ENCODE assay signal across 8 mouse cellular contexts in the genomic region with DNA sequence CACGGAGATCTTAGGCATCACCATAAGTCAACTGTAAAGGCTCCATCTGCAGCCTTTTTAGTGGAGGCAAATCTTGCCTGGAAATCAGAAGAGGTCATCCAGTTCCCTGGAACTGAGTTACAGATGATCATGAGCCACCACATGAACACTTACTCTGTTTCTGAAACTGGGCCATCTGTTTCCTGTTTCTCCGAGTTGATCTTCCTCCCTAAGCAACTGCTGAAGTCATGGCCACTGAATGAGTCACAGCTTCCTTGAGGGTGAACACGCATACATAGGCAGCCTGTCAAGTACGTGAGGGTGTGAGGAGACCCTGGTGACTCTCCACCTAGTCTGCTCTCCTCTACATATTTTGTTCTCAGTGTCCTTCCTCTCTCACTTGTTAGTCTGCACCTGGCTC. TPM values are rescaled to one million over a fixed set of nuclear protein-coding genes. Genes with fewer than 3 reads are reported as not detected.
DNase-seq lines count a peak whose midpoint lies in the region; ATAC-seq and TF ChIP-seq lines count a peak whose summit lies in the region.

No protein-coding gene starts in this region.

- 0 out of 2 replicates have a peak, but pooled peaks have one; percentile 67 for ATAC-seq in heart, embryonic 11.5 days (replicated peaks; ENCODE audit: insufficient number of reproducible peaks, low FRiP score, low TSS enrichment)
- peak; percentile 88 for ATAC-seq in stomach, postnatal 0 days (ENCODE audit: low FRiP score, low TSS enrichment)
- ATAC-seq in midbrain, embryonic 11.5 days (ENCODE audit: low FRiP score), result no peak

- H3K27ac ChIP-seq in heart, embryonic 11.5 days (ENCODE audit: low read depth, low read length), result 0 out of 2 replicates have a peak overlapping the region, but pooled peaks have one; percentile 31
- no peak overlapping the region for H3K27ac ChIP-seq in stomach, postnatal 0 days (replicated peaks)
- H3K27ac ChIP-seq in midbrain, embryonic 11.5 days (ENCODE audit: low read depth, low read length), result no peak overlapping the region

- H3K4me3 ChIP-seq in heart, embryonic 11.5 days (ENCODE audit: low read depth, low read length), result no peak overlapping the region
- no peak overlapping the region for H3K4me3 ChIP-seq in stomach, postnatal 0 days (ENCODE audit: low read depth, low read length)
- H3K4me3 ChIP-seq in midbrain, embryonic 11.5 days (ENCODE audit: low read depth, low read length), result no peak overlapping the region

- WGBS in heart, embryonic 11.5 days (ENCODE audit: insufficient replicate concordance), result 35% methylated on average over 4 of the region's 4 CpGs
- WGBS in stomach, postnatal 0 days, result 20% methylated on average over 4 of the region's 4 CpGs
- WGBS in midbrain, embryonic 11.5 days, result 83% methylated on average over 4 of the region's 4 CpGs

- no peak for TF ChIP-seq CTCF in stomach, postnatal 0 days (IDR thresholded peaks at IDR 0.05; ENCODE audit: low read depth)

- H3K27me3 ChIP-seq in heart, embryonic 11.5 days (ENCODE audit: control insufficient read depth, insufficient read depth, low read length), result no peaks in the 10 kb centered on the region
- H3K27me3 ChIP-seq in stomach, postnatal 0 days (ENCODE audit: control insufficient read depth, insufficient read depth, low read length), result no peaks in the 10 kb centered on the region
- H3K27me3 ChIP-seq in midbrain, embryonic 11.5 days (ENCODE audit: control insufficient read depth, insufficient read depth, low read length), result no peaks in the 10 kb centered on the region

- H3K9ac ChIP-seq in heart, embryonic 11.5 days (ENCODE audit: low read depth, low read length), result no peak overlapping the region
- H3K9ac ChIP-seq in stomach, postnatal 0 days (ENCODE audit: low read length), result no peak overlapping the region
- no peak overlapping the region for H3K9ac ChIP-seq in midbrain, embryonic 11.5 days (ENCODE audit: low read length)

- peaks cover 6% of the 10 kb centered on the region for H3K4me1 ChIP-seq in heart, embryonic 11.5 days (ENCODE audit: control insufficient read depth, insufficient read depth, low read length)
- no peaks in the 10 kb centered on the region for H3K4me1 ChIP-seq in stomach, postnatal 0 days (replicated peaks; ENCODE audit: control insufficient read depth, insufficient read depth)
- no peaks in the 10 kb centered on the region for H3K4me1 ChIP-seq in midbrain, embryonic 11.5 days (ENCODE audit: control insufficient read depth, insufficient read depth, low read length)

- no peak for TF ChIP-seq EP300 in stomach, postnatal 0 days (optimal IDR thresholded peaks at IDR 0.05)

- no peak overlapping the region for H3K4me2 ChIP-seq in heart, embryonic 11.5 days
- H3K4me2 ChIP-seq in stomach, postnatal 0 days (replicated peaks; ENCODE audit: low read depth), result no peak overlapping the region
- H3K4me2 ChIP-seq in midbrain, embryonic 11.5 days, result no peak overlapping the region

- DNase-seq in kidney, adult 11 months, result peak; percentile 4
- no peak for DNase-seq in kidney, adult 18-20 months
- DNase-seq in brain, adult 2 months (ENCODE audit: low read depth, low spot score), result peak; percentile 72
- DNase-seq in kidney, postnatal 36 days, result peak; percentile 15 to 28
- DNase-seq in lung, postnatal 14 days, result peak; percentile 11
- peak; percentile 15 for DNase-seq in stomach, postnatal 0 days (ENCODE audit: low spot score)
- DNase-seq in midbrain, embryonic 11.5 days (ENCODE audit: low spot score, missing footprints), result no peak

- no peaks in the 10 kb centered on the region for H3K9me3 ChIP-seq in heart, embryonic 11.5 days (replicated peaks; ENCODE audit: control insufficient read depth, low read length)
- no peaks in the 10 kb centered on the region for H3K9me3 ChIP-seq in stomach, postnatal 0 days (ENCODE audit: control insufficient read depth, low read length)
- H3K9me3 ChIP-seq in midbrain, embryonic 11.5 days (ENCODE audit: control insufficient read depth, low read length), result no peaks in the 10 kb centered on the region

- no peaks in the 10 kb centered on the region for H3K36me3 ChIP-seq in heart, embryonic 11.5 days (ENCODE audit: control insufficient read depth, insufficient read depth, low read length)
- H3K36me3 ChIP-seq in stomach, postnatal 0 days (ENCODE audit: control insufficient read depth, insufficient read depth, low read length), result no peaks in the 10 kb centered on the region
- H3K36me3 ChIP-seq in midbrain, embryonic 11.5 days (ENCODE audit: control insufficient read depth, insufficient read depth, low read length), result no peaks in the 10 kb centered on the region

RNA-seq across cellular contexts. Expression of a gene that starts 41.4 kb away (rescaled TPM):
- 8.5 and 8.8 TPM in 2 replicates for polyA plus RNA-seq in heart, embryonic 11.5 days (2014; fragmentation: Nextera tagmentation; extraction: Ambion mirVana)
- 11.0 and 11.1 TPM in 2 replicates for polyA plus RNA-seq in stomach, postnatal 0 days (2015; fragmentation: Nextera tagmentation; extraction: Ambion mirVana)
- polyA plus RNA-seq in midbrain, embryonic 11.5 days (2014; fragmentation: Nextera tagmentation; extraction: Ambion mirVana), result 1.7 and 2.1 TPM in 2 replicates

Comparison
In these comparisons a context has a peak if more than half of its experiments do, and no peak if none do; other contexts are left out.
1. DNase-seq: peak in kidney, adult 11 months (single experiment), brain, adult 2 months (single experiment), kidney, postnatal 36 days (2 of 2), lung, postnatal 14 days (single experiment) and stomach, postnatal 0 days (single experiment); none in kidney, adult 18-20 months (single experiment) and midbrain, embryonic 11.5 days (single experiment).